ENCODE assay signal across 18 mouse cellular contexts in the genomic region with DNA sequence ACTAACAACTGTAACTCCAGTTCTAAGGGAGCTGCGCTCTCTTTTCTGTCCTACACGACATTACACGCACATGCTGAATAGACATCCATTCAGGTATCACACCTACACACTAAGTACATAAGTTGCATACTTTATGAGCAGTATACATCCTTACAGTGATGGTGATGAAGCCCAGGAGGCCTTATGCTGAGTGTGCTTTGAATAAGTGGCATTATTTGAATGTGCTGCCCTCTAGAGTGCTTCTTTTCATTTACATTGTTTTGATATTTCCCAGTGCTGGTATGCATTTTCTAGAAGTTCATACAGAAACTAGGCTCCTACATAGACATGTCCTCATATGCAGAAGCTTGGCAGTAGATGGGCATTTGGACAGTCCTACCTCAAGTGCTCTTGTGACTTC. TPM values are rescaled to one million over a fixed set of nuclear protein-coding genes. Genes with fewer than 3 reads are reported as not detected.
DNase-seq lines count a peak whose midpoint lies in the region; ATAC-seq and TF ChIP-seq lines count a peak whose summit lies in the region.
"Had no signal": no experiment of that assay in that cellular context is flagged by ENCODE, and none has a peak within 500 bp of the region (broad histone marks: within the 10 kb centered on the region; RNA-seq: fewer than 3 reads in every experiment).

No protein-coding gene starts in this region.

- TF ChIP-seq RAD21 in MEL (IDR thresholded peaks at IDR 0.05; ENCODE audit: low read depth, low read length) = peak; percentile 44

- peaks cover 32% of the 10 kb centered on the region; the same call in 1 of the 2 replicates for H3K36me3 ChIP-seq in hindbrain, postnatal 0 days (ENCODE audit: insufficient read depth, low read length)
- H3K36me3 ChIP-seq in hindbrain, embryonic 14.5 days (replicated peaks; ENCODE audit: control insufficient read depth, insufficient read depth) = peaks cover 84% of the 10 kb centered on the region
- peaks cover 79% of the 10 kb centered on the region for H3K36me3 ChIP-seq in midbrain, embryonic 14.5 days (ENCODE audit: control insufficient read depth, insufficient read depth, low read length)
- peaks cover 100% of the 10 kb centered on the region for H3K36me3 ChIP-seq in midbrain, embryonic 10.5 days
- H3K36me3 ChIP-seq in MEL (ENCODE audit: control insufficient read depth in 1 of 2, insufficient read depth in 2 of 2, low read length in 2 of 2) = peaks cover 0 to 52% of the 10 kb centered on the region in 2 experiments; a peak in 2 of 4 replicates

- TF ChIP-seq EP300 in MEL (IDR thresholded peaks at IDR 0.05; ENCODE audit: low read depth in 1 of 2, low read length in 2 of 2) = no peak

- no peak overlapping the region for H3K4me3 ChIP-seq in hindbrain, postnatal 0 days (ENCODE audit: low read length)
- H3K4me3 ChIP-seq in hindbrain, embryonic 14.5 days (replicated peaks; ENCODE audit: low read length) = no peak overlapping the region
- no peak overlapping the region for H3K4me3 ChIP-seq in midbrain, embryonic 14.5 days (replicated peaks; ENCODE audit: low read depth, low read length)
- no peak overlapping the region for H3K4me3 ChIP-seq in midbrain, embryonic 10.5 days
- no peak overlapping the region for H3K4me3 ChIP-seq in MEL (ENCODE audit: control insufficient read depth in 1 of 2, insufficient read depth in 1 of 2, low read depth in 2 of 2, low read length in 2 of 2)
- H3K4me3 ChIP-seq: embryonic facial prominence, embryonic 15.5 days; heart, embryonic 15.5 days; hindbrain, embryonic 13.5 days; kidney, embryonic 15.5 days; liver, embryonic 13.5 days had no signal

- peak; percentile 11 for DNase-seq in hindbrain, postnatal 0 days (ENCODE audit: low spot score)
- no peak for DNase-seq in hindbrain, embryonic 14.5 days (ENCODE audit: low spot score)
- DNase-seq in midbrain, embryonic 14.5 days = peak; percentile 20
- no peak for DNase-seq in midbrain, embryonic 10.5 days (ENCODE audit: low spot score)
- no peak for DNase-seq in MEL (ENCODE audit: low read depth, low spot score)
- peak; percentile 21 for DNase-seq in induced T-regulatory cell, adult 2 months (ENCODE audit: low read depth)
- no peak for DNase-seq in gastrocnemius, postnatal 36 days
- DNase-seq in gastrocnemius, postnatal 14 days = no peak
- DNase-seq: adrenal gland, postnatal 14 days; liver, embryonic 13.5 days; right cerebral cortex, postnatal 14 days; thymus, adult 2 months had no signal

- TF ChIP-seq CTCF in hindbrain, postnatal 0 days (IDR thresholded peaks at IDR 0.05; ENCODE audit: low read depth) = no peak
- peak in 2 of 3 experiments; percentile 13 to 54; a peak in 2 of 6 replicates for TF ChIP-seq CTCF in MEL (IDR thresholded peaks at IDR 0.05 in 2 of 3, conservative IDR thresholded peaks at IDR 0.05 in 1 of 3; ENCODE audit: control insufficient read depth in 1 of 3, insufficient read depth in 1 of 3, low read depth in 2 of 3, low read length in 3 of 3, poor library complexity in 1 of 3, severe bottlenecking in 1 of 3)

- no peak overlapping the region for H3K4me2 ChIP-seq in hindbrain, postnatal 0 days (ENCODE audit: low read depth, low read length)
- no peak overlapping the region for H3K4me2 ChIP-seq in hindbrain, embryonic 14.5 days (replicated peaks)
- H3K4me2 ChIP-seq in midbrain, embryonic 14.5 days (ENCODE audit: low read length) = no peak overlapping the region
- H3K4me2 ChIP-seq: embryonic facial prominence, embryonic 15.5 days; heart, embryonic 15.5 days; hindbrain, embryonic 13.5 days; kidney, embryonic 15.5 days; liver, embryonic 13.5 days had no signal

- intact Hi-C loops in gastrocnemius, postnatal 36 days (cut with DNase I) = no loop called here
- intact Hi-C loops in gastrocnemius, postnatal 14 days (cut with DNase I; ENCODE audit: low total_unique reads) = loop anchor here (5.0 kb wide), 1 partner anchor 63 kb away; the partner anchor contains the start of gene Cybc1

- no peaks in the 10 kb centered on the region for H3K9me3 ChIP-seq in hindbrain, postnatal 0 days (ENCODE audit: low read length)
- no peaks in the 10 kb centered on the region for H3K9me3 ChIP-seq in hindbrain, embryonic 14.5 days (ENCODE audit: control insufficient read depth, low read length)
- no peaks in the 10 kb centered on the region for H3K9me3 ChIP-seq in midbrain, embryonic 14.5 days (ENCODE audit: control insufficient read depth, low read length)
- no peaks in the 10 kb centered on the region for H3K9me3 ChIP-seq in midbrain, embryonic 10.5 days (replicated peaks)
- no peaks in the 10 kb centered on the region for H3K9me3 ChIP-seq in MEL (replicated peaks; ENCODE audit: insufficient read depth, low read length)
- H3K9me3 ChIP-seq: embryonic facial prominence, embryonic 15.5 days; heart, embryonic 15.5 days; hindbrain, embryonic 13.5 days; kidney, embryonic 15.5 days; liver, embryonic 13.5 days had no signal

- 93% methylated on average over 3 of the region's 3 CpGs for WGBS in hindbrain, postnatal 0 days
- WGBS in hindbrain, embryonic 14.5 days = 93% methylated on average over 3 of the region's 3 CpGs
- WGBS in midbrain, embryonic 14.5 days = 98% methylated on average over 3 of the region's 3 CpGs
- 95% methylated on average over 3 of the region's 3 CpGs for WGBS in midbrain, embryonic 10.5 days

- H3K9ac ChIP-seq in hindbrain, postnatal 0 days (replicated peaks; ENCODE audit: low read length) = no peak overlapping the region
- H3K9ac ChIP-seq in hindbrain, embryonic 14.5 days = no peak overlapping the region
- H3K9ac ChIP-seq in midbrain, embryonic 14.5 days (replicated peaks; ENCODE audit: low read length) = no peak overlapping the region
- no peak overlapping the region for H3K9ac ChIP-seq in MEL (ENCODE audit: control insufficient read depth, low read depth, low read length, poor library complexity, severe bottlenecking)
- H3K9ac ChIP-seq: embryonic facial prominence, embryonic 15.5 days; heart, embryonic 15.5 days; hindbrain, embryonic 13.5 days; kidney, embryonic 15.5 days; liver, embryonic 13.5 days had no signal

- no peaks in the 10 kb centered on the region for H3K79me2 ChIP-seq in MEL (ENCODE audit: control insufficient read depth, insufficient read depth, low read length, poor library complexity)

- H3K27ac ChIP-seq in hindbrain, postnatal 0 days = no peak overlapping the region
- no peak overlapping the region for H3K27ac ChIP-seq in hindbrain, embryonic 14.5 days
- no peak overlapping the region for H3K27ac ChIP-seq in midbrain, embryonic 14.5 days (replicated peaks; ENCODE audit: low read depth, low read length)
- no peak overlapping the region for H3K27ac ChIP-seq in midbrain, embryonic 10.5 days (replicated peaks)
- H3K27ac ChIP-seq in MEL (ENCODE audit: control insufficient read depth, low read depth, low read length) = no peak overlapping the region
- H3K27ac ChIP-seq: embryonic facial prominence, embryonic 15.5 days; heart, embryonic 15.5 days; hindbrain, embryonic 13.5 days; kidney, embryonic 15.5 days; liver, embryonic 13.5 days; macrophage had no signal

- H3K27me3 ChIP-seq in hindbrain, postnatal 0 days (ENCODE audit: insufficient read depth, low read length) = no peaks in the 10 kb centered on the region
- no peaks in the 10 kb centered on the region for H3K27me3 ChIP-seq in hindbrain, embryonic 14.5 days (ENCODE audit: control insufficient read depth, insufficient read depth, low read length)
- H3K27me3 ChIP-seq in midbrain, embryonic 14.5 days (ENCODE audit: control insufficient read depth, insufficient read depth, low read length) = no peaks in the 10 kb centered on the region
- no peaks in the 10 kb centered on the region for H3K27me3 ChIP-seq in midbrain, embryonic 10.5 days (ENCODE audit: low read depth, poor library complexity, severe bottlenecking)
- no peaks in the 10 kb centered on the region for H3K27me3 ChIP-seq in MEL (ENCODE audit: control insufficient read depth in 1 of 2, insufficient read depth in 2 of 2, low read length in 2 of 2)
- H3K27me3 ChIP-seq: embryonic facial prominence, embryonic 15.5 days; heart, embryonic 15.5 days; hindbrain, embryonic 13.5 days; kidney, embryonic 15.5 days; liver, embryonic 13.5 days had no signal

- TF ChIP-seq POLR2A in MEL (IDR thresholded peaks at IDR 0.05; ENCODE audit: control insufficient read depth in 1 of 2, insufficient read depth in 1 of 2, low read depth in 1 of 2, low read length in 2 of 2, poor library complexity in 1 of 2) = no peak

- no peak for ATAC-seq in hindbrain, postnatal 0 days
- no peak for ATAC-seq in hindbrain, embryonic 14.5 days (ENCODE audit: low FRiP score)
- ATAC-seq in midbrain, embryonic 14.5 days (ENCODE audit: low FRiP score, low TSS enrichment) = no peak
- ATAC-seq: forebrain, embryonic 14.5 days had no signal

- no peaks in the 10 kb centered on the region for H3K4me1 ChIP-seq in hindbrain, postnatal 0 days (ENCODE audit: insufficient read depth, low read length)
- no peaks in the 10 kb centered on the region for H3K4me1 ChIP-seq in hindbrain, embryonic 14.5 days (replicated peaks; ENCODE audit: control insufficient read depth, insufficient read depth, low read length)
- no peaks in the 10 kb centered on the region for H3K4me1 ChIP-seq in midbrain, embryonic 14.5 days (ENCODE audit: control insufficient read depth, insufficient read depth, low read length)
- H3K4me1 ChIP-seq in midbrain, embryonic 10.5 days = no peaks in the 10 kb centered on the region
- H3K4me1 ChIP-seq in MEL (ENCODE audit: control insufficient read depth in 1 of 2, insufficient read depth in 2 of 2, low read length in 2 of 2) = no peaks in the 10 kb centered on the region
- H3K4me1 ChIP-seq: embryonic facial prominence, embryonic 15.5 days; heart, embryonic 15.5 days; hindbrain, embryonic 13.5 days; kidney, embryonic 15.5 days; liver, embryonic 13.5 days had no signal

RNA-seq across cellular contexts. Expression of gene Foxk2, which starts 30.1 kb away (rescaled TPM):
- 89.7 and 95.1 TPM in 2 replicates for total RNA-seq in hindbrain, postnatal 0 days (2014; rRNA removed)
- polyA plus RNA-seq in hindbrain, postnatal 0 days (2015; fragmentation: Nextera tagmentation; extraction: Ambion mirVana) = 11.4 and 12.8 TPM in 2 replicates
- 15.3 and 18.5 TPM in 2 replicates for polyA plus RNA-seq in hindbrain, embryonic 14.5 days (2014; fragmentation: Nextera tagmentation; extraction: Ambion mirVana)
- 16.6 and 20.3 TPM in 2 replicates for polyA plus RNA-seq in midbrain, embryonic 14.5 days (2014; fragmentation: Nextera tagmentation; extraction: Ambion mirVana)
- polyA plus RNA-seq in midbrain, embryonic 10.5 days (2016; fragmentation: Nextera tagmentation; extraction: Ambion mirVana) = 8.8 TPM in 2 replicates
- total RNA-seq in MEL (2012; rRNA removed) = 59.6 and 64.5 TPM in 2 replicates
- polyA plus RNA-seq in MEL (2012; ENCODE audit: insufficient read depth in 1 of 2, insufficient read length in 2 of 2, low read depth in 1 of 2, low replicate concordance in 2 of 2, missing spikeins in 1 of 2) = 100 to 1,000 TPM in 1 of 2 experiments, 10 to 100 TPM in 1; 68.0 to 317 TPM
- 10 to 100 TPM; 24.6 to 24.9 TPM for total RNA-seq in gastrocnemius, postnatal 36 days (2021)
- total RNA-seq in gastrocnemius, postnatal 14 days (2021) = 10 to 100 TPM; 18.9 to 24.7 TPM

RNA-seq across cellular contexts. Expression of gene Narf, which starts 52.8 kb away (rescaled TPM):
- 108 and 137 TPM in 2 replicates for total RNA-seq in hindbrain, postnatal 0 days (2014; rRNA removed)
- polyA plus RNA-seq in hindbrain, postnatal 0 days (2015; fragmentation: Nextera tagmentation; extraction: Ambion mirVana) = 34.3 and 36.2 TPM in 2 replicates
- 79.6 and 86.0 TPM in 2 replicates for polyA plus RNA-seq in hindbrain, embryonic 14.5 days (2014; fragmentation: Nextera tagmentation; extraction: Ambion mirVana)
- 65.7 and 103 TPM in 2 replicates for polyA plus RNA-seq in midbrain, embryonic 14.5 days (2014; fragmentation: Nextera tagmentation; extraction: Ambion mirVana)
- polyA plus RNA-seq in midbrain, embryonic 10.5 days (2016; fragmentation: Nextera tagmentation; extraction: Ambion mirVana) = 59.3 and 71.0 TPM in 2 replicates
- total RNA-seq in MEL (2012; rRNA removed) = 31.9 and 45.3 TPM in 2 replicates
- polyA plus RNA-seq in MEL (2012; ENCODE audit: insufficient read depth in 1 of 2, insufficient read length in 2 of 2, low read depth in 1 of 2, low replicate concordance in 2 of 2, missing spikeins in 1 of 2) = 10 to 100 TPM in 1 of 2 experiments, not detected in 1; 44.9 TPM
- total RNA-seq in gastrocnemius, postnatal 36 days (2021) = 100 to 1,000 TPM in 1 of 2 experiments, 10 to 100 TPM in 1; 94.7 to 102 TPM
- total RNA-seq in gastrocnemius, postnatal 14 days (2021) = 10 to 100 TPM; 40.9 to 56.1 TPM

Comparison
In these comparisons a context has a peak if more than half of its experiments do, and no peak if none do; other contexts are left out.
1. DNase-seq: peak in hindbrain, postnatal 0 days (single experiment), midbrain, embryonic 14.5 days (single experiment) and induced T-regulatory cell, adult 2 months (single experiment); none in hindbrain, embryonic 14.5 days (single experiment), midbrain, embryonic 10.5 days (single experiment), MEL (single experiment), gastrocnemius, postnatal 36 days (0 of 2) and gastrocnemius, postnatal 14 days (single experiment).